Mouse (Mus musculus) intestine, postnatal 0 days (tissue): ENCODE measurements around the gene Doxl2. TPM values are rescaled to one million over a fixed set of nuclear protein-coding genes. Genes with fewer than 3 reads are reported as not detected.
"Not testable (repeated sequence)": the region's sequence is repeated elsewhere in the genome, so short reads cannot be mapped to it uniquely, and the experiment has no call there.

ENCODE experiments used
- ATAC-seq: fragments of 200-750 bp; cut with Nextera tagmentation; 2 replicates; pipeline ENCODE4 v1.8.0; 2017; ENCODE audit warnings: mild to moderate bottlenecking, moderate TSS enrichment, moderate library complexity
- H3K27ac ChIP-seq: fragments of 300-500 bp; sonication (generic); 2 replicates; pipeline ENCODE4 v1.5.1; 2014; ENCODE audit warnings: mild to moderate bottlenecking, low read depth, low read length, moderate library complexity
- H3K27me3 ChIP-seq: fragments of 300-500 bp; sonication (generic); replicated peaks from 2 replicates; pipeline ENCODE4 v1.6.1; 2014; ENCODE audit warnings: low read length, mixed read lengths; ENCODE audit not compliant: control insufficient read depth, insufficient read depth
- H3K36me3 ChIP-seq: fragments of 300-500 bp; sonication (generic); 2 replicates; pipeline ENCODE4 v1.6.1; 2014; ENCODE audit warnings: mild to moderate bottlenecking, moderate library complexity; ENCODE audit not compliant: control insufficient read depth, insufficient read depth
- H3K4me1 ChIP-seq: fragments of 300-500 bp; sonication (generic); replicated peaks from 2 replicates; pipeline ENCODE4 v1.6.1; 2014; ENCODE audit warnings: antibody characterized with exemption, low read length, mixed read lengths; ENCODE audit not compliant: control insufficient read depth, insufficient read depth
- H3K4me2 ChIP-seq: fragments of 300-500 bp; sonication (generic); replicated peaks from 2 replicates; pipeline ENCODE4 v1.6.1; 2014; ENCODE audit warnings: low read depth, mild to moderate bottlenecking, moderate library complexity
- H3K4me3 ChIP-seq: fragments of 300-500 bp; sonication (generic); 2 replicates; pipeline ENCODE4 v1.5.1; 2014; ENCODE audit warnings: low read depth, low read length
- H3K9ac ChIP-seq: fragments of 300-500 bp; sonication (generic); 2 replicates; pipeline ENCODE4 v1.6.1; 2014; ENCODE audit warnings: mild to moderate bottlenecking, low read depth, low read length
- H3K9me3 ChIP-seq: fragments of 300-500 bp; sonication (generic); 2 replicates; pipeline ENCODE4 v1.6.1; 2016; ENCODE audit warnings: mixed run types; ENCODE audit not compliant: control insufficient read depth
- CTCF ChIP-seq: sonication (generic); IDR thresholded peaks from 2 replicates; pipeline ENCODE4 v1.5.1; 2016; ENCODE audit warnings: low read depth, mild to moderate bottlenecking, control low read depth, antibody characterized with exemption, moderate library complexity
- WGBS: fragments of 180-500 bp; shearing (Covaris S2); extraction: QIAGEN DNeasy Blood & Tissue Kit; methylation state at CpG from one replicate; pipeline ENCODE4 v1.1.7; 2014; 5-methylcytosine and 5-hydroxymethylcytosine counted together
- polyA plus RNA-seq: library from polyadenylated mRNA; unstranded; fragments of >200 nt; fragmentation: Nextera tagmentation; extraction: Ambion mirVana; gene quantifications from 2 replicates; pipeline ENCODE4 v1.2.1, GENCODE M21; 2015

The Doxl2 gene
- polyA plus RNA-seq, 1 experiment from 2014 or later: not detected

- Histone ChIP-seq H3K4me1 (no peaks in the 10 kb centered on the region), H3K27me3 (no peaks in the 10 kb centered on the region), H3K36me3 (no peaks in the 10 kb centered on the region), H3K9ac (no peak overlapping the region), H3K4me2 (no peak overlapping the region), H3K9me3 (no peaks in the 10 kb centered on the region), H3K27ac (no peak overlapping the region), H3K4me3 (no peak overlapping the region)
- ATAC-seq: 0 out of 2 replicates have a peak, but pooled peaks have one; percentile 41
- peak; percentile 89 for TF ChIP-seq CTCF
- 34% methylated on average over 1 of the region's 1 CpGs for WGBS
Observed at GRCm38 (mm10) chr6:48954946-48955345, 19.8 kb upstream of the Doxl2 start.

GRCm38 (mm10) chr6:48956785-48957184, 18.0 kb upstream of the Doxl2 start:
- WGBS: 80% methylated on average over 4 of the region's 4 CpGs
- Histone ChIP-seq H3K36me3 (no peaks in the 10 kb centered on the region), H3K4me3 (no peak overlapping the region), H3K27me3 (no peaks in the 10 kb centered on the region), H3K27ac (no peak overlapping the region), H3K4me1 (no peaks in the 10 kb centered on the region), H3K9me3 (no peaks in the 10 kb centered on the region), H3K9ac (no peak overlapping the region), H3K4me2 (no peak overlapping the region)
- ATAC-seq: no peak
- no peak for TF ChIP-seq CTCF

GRCm38 (mm10) chr6:48958053-48958452, 16.7 kb upstream of the Doxl2 start:
- WGBS: 33% methylated on average over 1 of the region's 1 CpGs

GRCm38 (mm10) chr6:48959151-48959550, 15.6 kb upstream of the Doxl2 start:
- 16% methylated on average over 7 of the region's 7 CpGs for WGBS

More at GRCm38 (mm10) chr6:48958053-48958452, 16.7 kb upstream of the Doxl2 start:
- Histone ChIP-seq H3K36me3 (no peaks in the 10 kb centered on the region), H3K4me1 (no peaks in the 10 kb centered on the region), H3K9me3 (no peaks in the 10 kb centered on the region), H3K27ac (no peak overlapping the region), H3K4me2 (no peak overlapping the region), H3K9ac (no peak overlapping the region), H3K27me3 (no peaks in the 10 kb centered on the region), H3K4me3 (no peak overlapping the region)
- ATAC-seq: no peak
- peak; percentile 75 for TF ChIP-seq CTCF

GRCm38 (mm10) chr6:48966696-48967095, 8.1 kb upstream of the Doxl2 start:
- ATAC-seq, H3K4me1 ChIP-seq, H3K4me2 ChIP-seq, H3K27ac ChIP-seq, H3K9ac ChIP-seq, H3K9me3 ChIP-seq, H3K27me3 ChIP-seq, H3K36me3 ChIP-seq, H3K4me3 ChIP-seq: not testable (repeated sequence)
- 84% methylated on average over 5 of the region's 5 CpGs for WGBS

More at GRCm38 (mm10) chr6:48959151-48959550, 15.6 kb upstream of the Doxl2 start:
- H3K36me3 ChIP-seq, H3K4me2 ChIP-seq, H3K9ac ChIP-seq, H3K27ac ChIP-seq, H3K4me1 ChIP-seq, H3K9me3 ChIP-seq, H3K4me3 ChIP-seq, H3K27me3 ChIP-seq, ATAC-seq: not testable (repeated sequence)
- peak; percentile 66 for TF ChIP-seq CTCF

GRCm38 (mm10) chr6:48967868-48968267, 6.9 kb upstream of the Doxl2 start:
- H3K9me3 ChIP-seq: no peaks in the 10 kb centered on the region
- no peak for TF ChIP-seq CTCF
- no peak for ATAC-seq
- no peak overlapping the region for H3K27ac ChIP-seq
- H3K36me3 ChIP-seq: no peaks in the 10 kb centered on the region
- no peak overlapping the region for H3K4me2 ChIP-seq
- H3K27me3 ChIP-seq: no peaks in the 10 kb centered on the region
- H3K9ac ChIP-seq: no peak overlapping the region
- H3K4me1 ChIP-seq: no peaks in the 10 kb centered on the region
- no peak overlapping the region for H3K4me3 ChIP-seq

- Histone ChIP-seq H3K4me3 (no peak overlapping the region), H3K27me3 (no peaks in the 10 kb centered on the region), H3K36me3 (no peaks in the 10 kb centered on the region), H3K27ac (no peak overlapping the region), H3K9me3 (no peaks in the 10 kb centered on the region), H3K4me1 (no peaks in the 10 kb centered on the region), H3K4me2 (no peak overlapping the region), H3K9ac (no peak overlapping the region)
- WGBS: 57% methylated on average over 1 of the region's 1 CpGs
- TF ChIP-seq CTCF: no peak
- ATAC-seq: no peak
Observed at GRCm38 (mm10) chr6:48979616-48980015, 4.9 kb downstream of the Doxl2 start.
